Mouse (Mus musculus) cerebellum, postnatal 4 days (tissue): ENCODE measurements around the gene Clstn2.
A peak's percentile ranks its signal among the peaks of the same experiment; 100 is the strongest.

Source experiments
- DNase-seq, 2 experiments: peaks; one replicate each; pipeline ENCODE4 v3.0.0; 2022; ENCODE audit warnings: low spot score in 2 of 2, mixed read lengths in 1 of 2

Gene Clstn2

DNA sequence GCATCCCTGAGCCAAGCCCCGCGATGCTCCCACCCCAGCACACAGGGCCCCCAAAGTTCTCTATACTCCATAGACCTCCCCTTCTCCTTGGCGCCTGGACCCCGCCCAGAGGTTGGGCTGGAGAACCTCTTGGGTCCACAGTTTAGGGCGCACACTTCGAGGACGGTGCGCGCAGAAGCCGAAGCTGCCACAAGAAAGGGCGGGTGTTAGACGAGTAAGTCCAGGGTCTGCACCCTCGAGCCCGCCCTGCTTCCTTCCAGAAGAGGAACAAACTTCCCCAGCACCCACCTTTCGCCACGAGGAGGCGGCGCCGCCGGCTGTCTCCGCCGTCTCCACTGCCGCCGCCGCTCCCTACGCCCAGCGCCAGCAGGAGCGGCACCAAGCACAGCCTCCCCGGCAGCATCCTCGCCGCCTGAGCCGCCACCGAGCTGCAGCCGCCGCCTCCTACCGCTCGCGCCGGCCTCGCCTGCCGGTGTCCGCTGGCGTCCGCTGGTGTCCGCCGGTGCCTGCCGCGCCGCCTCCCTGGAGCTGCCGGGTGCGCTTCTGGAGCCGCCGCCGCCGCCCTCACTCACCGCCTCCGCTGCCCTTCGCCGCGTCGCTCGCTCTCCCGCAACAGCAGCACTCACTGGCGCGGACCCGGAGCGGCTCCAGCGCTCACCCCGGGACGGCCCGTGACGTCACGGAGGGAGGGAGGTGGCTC, at the start of gene Clstn2:
Gene Clstn2 (minus strand): TSS at position 609 of the 700 bp plus-strand sequence.
- DNase-seq = peak; percentile 27 to 55

DNA sequence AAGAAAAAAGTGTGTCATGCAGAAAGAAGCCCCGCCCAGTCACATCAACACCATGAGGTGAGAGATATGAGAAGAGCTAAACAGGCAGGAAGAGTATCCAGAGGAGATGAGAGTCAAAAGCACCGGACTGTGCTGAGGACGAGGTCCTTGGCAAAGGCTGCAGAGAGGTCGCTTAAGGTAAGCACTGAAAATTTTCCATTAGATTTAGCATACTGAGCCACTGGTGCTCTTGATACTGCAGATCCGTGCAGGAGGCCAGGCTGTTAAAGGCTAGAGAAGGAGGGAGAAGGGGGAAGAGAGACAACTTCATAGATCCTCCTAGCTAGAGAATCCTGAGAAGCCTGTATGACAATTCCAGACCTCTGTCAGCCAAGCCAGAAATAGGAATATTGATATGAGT, 34.8 kb upstream of the Clstn2 start:
- no peak for DNase-seq

DNA sequence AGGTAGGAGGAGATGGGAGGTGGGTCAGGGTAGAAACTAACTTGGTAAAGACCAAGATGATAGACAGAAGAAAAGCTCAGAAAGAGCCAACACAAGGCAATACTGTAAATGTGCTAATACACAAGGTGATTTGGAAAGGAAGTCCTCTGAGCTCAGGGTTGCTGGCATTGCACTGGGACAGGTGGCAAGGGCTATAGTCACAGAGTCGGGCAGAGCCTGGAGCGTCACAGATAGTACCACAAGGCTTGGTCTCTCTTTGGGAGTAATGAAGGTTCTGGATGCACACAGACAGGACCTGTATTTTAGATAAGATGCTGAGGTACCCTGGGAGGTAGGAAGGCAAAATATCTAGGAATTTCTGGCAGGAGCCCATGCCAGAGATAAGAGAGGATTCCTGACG, 28.7 kb upstream of the Clstn2 start:
- no peak for DNase-seq

DNA sequence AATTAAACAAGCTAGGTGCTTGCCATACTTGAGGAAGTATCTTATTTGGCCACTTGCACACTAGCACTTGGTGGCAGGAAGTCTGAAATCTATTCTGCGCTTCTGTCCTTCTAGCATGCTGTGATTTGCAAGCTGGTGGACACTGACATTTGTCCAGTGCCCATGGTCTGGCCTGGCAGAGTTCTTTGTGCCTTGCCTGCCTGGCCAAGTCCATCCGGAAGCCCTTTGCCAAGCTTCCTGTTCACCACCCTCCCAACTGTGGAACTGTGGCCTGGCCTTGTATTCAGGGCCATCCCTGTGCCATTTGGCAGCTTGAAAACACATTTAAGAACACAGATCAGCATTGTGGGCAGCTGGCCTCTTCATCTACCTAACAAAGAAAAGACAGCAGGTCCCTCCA, 24.3 kb upstream of the Clstn2 start:
- no peak for DNase-seq

DNA sequence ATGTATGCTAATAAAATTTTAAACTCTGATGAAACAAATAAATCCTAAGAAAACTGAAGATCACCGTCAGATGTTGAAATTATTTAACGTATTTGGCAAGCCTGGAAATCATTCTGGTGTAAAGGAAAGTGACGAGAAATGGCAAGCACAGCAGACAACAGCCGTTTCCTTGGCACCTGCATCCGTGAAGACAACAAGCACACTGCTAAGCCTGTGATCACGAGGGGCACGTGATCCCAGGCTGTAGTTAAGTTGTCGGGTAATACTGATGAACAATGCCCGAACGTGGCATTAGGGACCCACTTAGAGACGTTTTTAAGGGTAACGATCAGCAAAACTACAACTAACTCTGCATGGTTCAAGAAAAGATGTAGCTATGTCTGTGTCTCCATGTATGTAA, 18.4 kb upstream of the Clstn2 start:
- peak in 1 of 2 experiments; percentile 11 for DNase-seq

DNA sequence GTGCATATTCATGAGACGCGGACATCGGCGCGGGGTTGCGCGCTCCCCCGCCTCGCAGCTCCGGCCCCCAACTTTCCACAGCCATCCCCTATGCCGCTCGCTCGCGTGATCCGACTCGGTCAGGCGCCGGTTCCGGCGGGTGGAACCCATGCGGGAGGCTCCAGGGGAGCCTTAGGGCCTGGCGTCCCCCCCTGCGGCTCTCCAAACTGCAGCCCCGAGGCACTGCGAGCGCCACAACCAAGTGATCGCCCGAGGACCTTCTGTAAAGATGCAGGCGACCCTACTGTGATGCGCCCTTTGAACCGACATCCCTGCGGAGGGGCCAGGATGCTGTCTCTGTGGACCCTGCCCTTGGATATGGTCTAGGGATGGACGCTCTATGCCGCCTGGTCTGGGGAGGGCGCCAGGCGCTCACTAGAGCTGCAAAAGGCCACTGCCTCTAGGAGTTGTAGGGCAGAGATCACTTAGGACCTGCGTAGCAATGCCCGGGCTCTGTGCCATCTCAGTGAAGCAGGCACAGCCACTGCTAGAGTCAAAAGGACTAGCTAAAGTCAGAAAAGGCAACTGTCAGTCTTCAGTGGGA, 383 bp upstream of the Clstn2 start:
- DNase-seq = peak; percentile 31 to 37

DNA sequence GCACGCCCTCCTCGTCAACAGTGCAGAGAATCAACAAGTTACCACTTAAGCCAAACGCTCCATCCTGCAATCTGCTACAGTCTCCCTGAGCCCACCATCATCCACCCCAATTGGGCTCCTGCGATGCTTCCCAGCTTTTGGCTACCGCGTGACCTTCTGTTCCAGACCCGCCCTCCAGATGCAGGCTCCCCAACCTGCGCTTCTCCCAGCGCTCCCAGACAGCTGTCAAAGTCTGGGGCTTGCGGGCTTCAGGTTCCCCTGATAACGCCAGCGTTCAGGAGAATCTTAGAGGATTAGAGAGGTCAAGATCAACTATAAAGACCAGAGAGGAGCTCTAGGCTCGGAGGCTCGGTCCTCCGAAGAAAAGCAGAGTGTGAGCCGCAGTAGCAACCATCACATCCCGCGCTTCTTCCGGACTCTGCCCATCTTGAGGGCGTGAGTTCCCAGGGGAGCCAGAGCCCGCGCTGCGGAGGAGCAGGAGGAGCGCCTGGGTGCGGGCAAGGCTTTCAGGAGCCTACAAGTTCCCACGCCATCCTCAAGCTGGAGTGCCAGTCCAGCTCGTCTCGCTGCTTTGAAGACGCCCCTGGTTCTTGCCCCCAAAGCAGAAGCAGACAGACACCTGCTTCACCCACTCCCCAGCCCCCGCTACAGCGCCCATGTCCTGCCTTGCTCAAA, 946 bp downstream of the Clstn2 start:
- no peak for DNase-seq

DNA sequence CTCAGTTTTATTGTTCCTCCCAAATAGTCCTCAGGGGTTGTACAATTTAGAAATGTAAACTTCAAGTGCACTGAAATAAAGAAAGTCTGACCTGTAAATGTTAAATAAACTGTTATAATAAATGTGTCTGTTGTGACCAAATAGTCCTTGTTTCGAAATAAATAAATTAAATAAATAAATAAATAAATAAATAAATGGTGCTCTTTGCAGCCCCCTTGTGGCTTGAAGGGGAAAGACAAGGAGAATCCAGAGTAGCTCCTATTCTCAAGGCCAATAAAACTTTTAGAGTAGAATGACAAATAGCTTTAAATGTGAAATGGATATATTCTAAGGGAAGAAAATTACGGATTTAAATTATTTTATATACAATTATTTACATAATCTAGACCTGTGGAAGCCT, 2.3 kb downstream of the Clstn2 start:
- peak in 1 of 2 experiments; percentile 19 for DNase-seq

DNA sequence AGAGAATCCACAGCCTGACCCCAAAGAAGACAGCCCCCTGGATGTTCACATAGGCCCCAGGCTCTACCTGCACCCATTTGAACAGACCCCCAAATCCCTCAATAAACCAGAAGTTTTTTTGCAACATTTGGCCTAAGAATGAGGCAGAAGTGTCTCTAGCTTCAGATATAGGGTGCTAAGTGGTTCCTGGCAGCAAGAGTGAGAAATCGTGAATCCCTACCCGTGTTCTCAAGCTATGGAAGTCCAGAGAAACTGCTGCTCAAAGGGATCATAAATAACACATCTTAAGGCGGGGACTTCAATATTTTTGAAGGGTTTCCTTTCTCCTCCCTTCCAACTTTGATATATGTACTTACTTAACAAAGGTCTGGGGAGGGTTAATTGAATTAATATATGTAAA, 7.4 kb downstream of the Clstn2 start:
- no peak for DNase-seq

DNA sequence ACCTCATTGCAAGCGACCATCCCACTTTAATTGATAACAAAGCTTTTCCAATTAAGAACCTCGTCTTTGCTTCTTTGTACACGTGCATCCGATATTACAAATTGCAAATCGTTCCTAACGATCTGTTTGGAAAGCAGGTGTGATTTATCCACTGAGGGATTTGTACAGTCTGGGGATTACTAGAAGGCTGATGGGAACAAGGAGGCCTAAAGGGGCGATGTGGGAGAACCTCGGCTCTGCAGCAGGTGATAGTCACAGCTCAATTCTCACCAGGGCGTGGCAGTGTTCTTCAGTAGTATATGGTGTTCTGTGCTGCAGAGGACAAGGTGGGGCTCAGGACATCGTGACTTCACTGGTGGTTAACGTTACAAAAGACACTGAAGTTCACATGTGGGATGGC, 9.9 kb downstream of the Clstn2 start:
- DNase-seq = no peak

DNA sequence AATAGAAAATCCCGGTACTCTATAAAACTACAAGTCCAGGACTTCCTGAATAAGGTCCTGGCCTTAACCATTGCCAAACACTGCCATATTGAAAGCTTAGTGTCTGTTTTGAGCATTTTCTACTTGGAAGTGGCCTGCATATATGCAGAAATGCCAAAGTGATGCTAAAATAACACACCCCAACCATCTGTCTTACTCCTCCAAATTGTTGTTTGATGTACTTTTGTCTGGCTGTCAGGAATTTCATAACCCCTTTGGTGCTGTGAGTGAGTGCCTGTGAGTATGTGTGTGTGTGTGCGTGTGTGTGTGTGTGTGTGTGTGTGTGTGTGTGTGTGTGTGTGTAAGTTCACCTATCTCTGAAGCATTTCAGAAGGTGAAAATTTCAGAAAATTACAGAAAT, 13.1 kb downstream of the Clstn2 start:
- DNase-seq = no peak

DNA sequence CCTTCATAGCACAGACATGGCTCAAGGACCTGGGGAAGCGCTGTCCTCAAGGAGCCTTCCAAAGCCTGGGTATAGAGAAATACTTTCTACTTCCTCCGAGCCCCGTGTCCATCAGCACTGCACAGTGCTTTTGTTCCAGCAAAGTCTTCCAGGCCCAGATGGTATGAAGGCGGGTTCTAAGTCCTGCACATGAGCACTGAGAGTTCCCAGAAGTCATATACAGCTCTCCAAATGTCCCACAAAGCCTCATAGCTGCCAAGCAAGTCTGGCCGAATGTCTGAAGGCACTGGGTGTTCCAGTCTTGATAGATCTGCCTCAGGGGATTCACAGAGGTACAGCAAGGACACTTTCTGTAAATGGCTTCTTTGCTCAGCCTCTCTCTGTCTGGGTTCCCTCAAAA, 14.3 kb downstream of the Clstn2 start:
- DNase-seq = no peak

DNA sequence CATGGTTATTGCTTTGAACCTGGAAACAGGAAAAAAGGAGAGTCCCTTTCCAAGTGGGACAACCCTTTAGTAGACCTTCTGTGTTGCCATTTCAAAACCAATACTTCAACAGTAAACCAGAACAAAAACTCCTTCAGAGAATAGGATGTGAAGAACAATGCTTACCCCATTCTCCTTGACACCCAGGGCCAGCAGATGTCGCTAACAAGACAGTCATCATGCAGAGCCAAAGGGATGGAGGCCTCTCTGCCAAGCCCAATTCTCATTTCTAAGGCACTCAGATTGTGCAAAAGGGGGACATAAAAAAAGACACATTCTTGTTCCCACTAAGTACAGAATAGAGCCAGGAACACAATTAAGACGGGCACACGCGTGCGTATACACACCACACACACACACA, 16.4 kb downstream of the Clstn2 start:
- DNase-seq = no peak

DNA sequence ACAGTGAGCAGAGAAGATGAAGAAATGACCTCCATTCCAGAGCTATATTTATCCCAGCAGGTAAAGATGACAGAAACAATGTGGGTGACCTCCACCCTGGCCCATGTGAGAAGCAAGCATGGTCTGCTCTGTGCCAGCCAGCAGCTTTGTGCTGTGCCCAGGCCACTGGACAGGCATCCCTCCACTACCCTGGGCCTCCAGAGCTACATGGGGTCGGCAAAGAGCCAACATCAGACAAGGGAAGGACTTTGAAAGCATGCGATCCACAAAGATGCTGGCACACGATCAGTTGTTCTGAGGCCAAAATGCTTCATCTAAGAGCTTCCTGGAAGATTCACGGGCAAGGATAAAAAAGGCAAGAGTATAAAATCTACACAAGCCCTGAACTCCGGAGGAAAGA, 36.6 kb downstream of the Clstn2 start:
- DNase-seq = peak; percentile 40 to 69

DNA sequence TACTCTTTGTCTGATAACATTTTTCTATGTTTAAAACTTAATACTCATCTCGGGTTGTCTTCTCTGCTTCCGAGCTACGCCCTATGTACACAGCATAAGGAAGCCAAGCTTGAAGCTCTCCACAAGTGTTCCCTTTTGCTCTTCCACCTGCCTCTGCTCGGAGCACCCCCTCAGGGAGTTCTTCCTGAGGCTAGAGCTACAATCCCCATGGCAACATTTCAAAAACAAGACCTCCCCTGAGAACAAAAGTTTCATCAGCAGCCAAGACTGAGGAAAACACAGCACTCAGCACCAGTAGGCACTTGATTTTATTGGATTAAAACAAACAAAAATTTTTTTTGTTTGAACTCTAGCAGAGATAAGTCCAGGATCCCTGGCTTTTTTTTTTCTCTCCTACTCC, 37.3 kb downstream of the Clstn2 start:
- DNase-seq = no peak

DNA sequence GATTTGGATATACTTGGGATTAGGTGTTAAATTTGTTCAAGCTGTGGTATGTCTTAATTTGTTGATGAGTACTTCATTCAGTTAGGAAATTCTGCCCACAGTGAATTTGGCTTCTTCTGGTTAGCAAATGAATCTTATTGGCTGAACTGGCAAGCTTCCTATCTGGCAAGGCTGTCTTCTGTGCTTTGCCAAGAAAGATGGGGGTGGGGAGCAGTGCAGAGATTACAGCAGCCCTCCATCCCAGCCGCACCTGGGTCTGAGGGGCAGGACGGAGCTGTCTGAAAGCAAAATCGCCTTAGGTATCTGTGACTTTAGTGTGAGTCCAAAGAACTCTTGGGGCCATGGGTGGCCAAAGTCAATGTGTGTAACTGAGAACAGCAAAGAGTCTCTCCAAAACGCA, 40.9 kb downstream of the Clstn2 start:
- DNase-seq = peak in 1 of 2 experiments; percentile 66

DNA sequence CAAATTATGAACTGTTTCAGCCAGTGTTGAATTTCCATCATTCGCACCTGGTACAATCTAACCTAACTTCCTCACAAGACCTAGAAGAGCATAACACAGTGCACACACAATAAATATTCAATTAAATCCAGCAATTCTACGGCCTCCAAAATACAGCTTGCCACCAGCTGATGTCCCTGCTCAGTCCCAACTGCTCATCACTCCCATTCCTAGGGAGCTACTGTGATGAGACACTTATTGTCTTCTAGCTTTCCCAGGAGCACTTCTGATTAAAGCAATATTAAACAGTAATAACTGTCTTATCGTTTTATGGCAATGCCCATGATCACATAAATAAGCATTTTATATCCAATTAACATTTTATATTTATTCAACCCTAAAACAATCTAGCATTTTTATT, 55.6 kb downstream of the Clstn2 start:
- DNase-seq = no peak

DNA sequence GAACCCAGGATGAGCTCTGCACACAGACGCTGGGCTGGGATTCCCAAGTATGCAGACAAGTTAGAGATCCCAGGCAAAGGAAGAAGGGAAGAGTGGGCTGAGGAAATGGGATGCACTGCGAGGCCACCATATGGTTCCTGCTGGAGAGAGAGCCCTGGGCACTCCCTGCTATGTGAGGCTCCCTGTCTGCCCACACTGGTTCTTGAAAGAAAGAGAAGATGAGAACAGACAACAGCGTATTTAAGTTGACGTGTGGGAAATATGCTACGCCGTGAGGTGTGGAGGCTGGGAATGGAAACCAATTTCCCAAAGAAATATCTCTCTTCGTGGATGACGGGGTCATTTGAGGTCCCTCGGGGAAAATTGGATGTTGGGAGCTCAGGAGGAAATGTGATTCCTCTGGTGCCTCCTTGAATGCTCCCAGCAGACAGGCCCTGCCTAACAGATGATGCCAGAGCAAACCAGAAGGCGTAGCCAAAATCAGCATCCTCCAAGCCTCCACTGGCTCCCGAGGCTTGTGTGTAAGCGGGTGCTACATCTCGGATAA, 58.1 kb downstream of the Clstn2 start:
- DNase-seq = no peak

DNA sequence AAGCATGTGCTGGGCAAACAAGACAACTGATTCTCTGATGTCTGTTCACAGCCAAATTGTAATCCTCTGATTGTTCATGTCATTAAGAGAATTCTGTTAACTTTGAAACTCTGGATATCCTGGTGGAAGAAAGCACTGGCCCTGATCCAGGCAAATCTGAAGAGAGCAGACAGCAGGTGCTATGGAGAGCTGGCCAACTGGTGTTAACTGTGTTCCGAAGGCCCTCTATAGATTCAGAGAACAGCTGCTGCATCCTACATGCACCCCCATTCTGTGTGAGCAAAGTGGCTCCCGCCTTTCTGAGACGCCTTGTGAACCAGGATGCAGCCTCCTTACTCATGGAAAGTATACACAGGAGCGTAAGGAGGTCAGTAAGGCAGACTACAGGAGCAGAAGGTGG, 66.3 kb downstream of the Clstn2 start:
- peak in 1 of 2 experiments; percentile 35 for DNase-seq

DNA sequence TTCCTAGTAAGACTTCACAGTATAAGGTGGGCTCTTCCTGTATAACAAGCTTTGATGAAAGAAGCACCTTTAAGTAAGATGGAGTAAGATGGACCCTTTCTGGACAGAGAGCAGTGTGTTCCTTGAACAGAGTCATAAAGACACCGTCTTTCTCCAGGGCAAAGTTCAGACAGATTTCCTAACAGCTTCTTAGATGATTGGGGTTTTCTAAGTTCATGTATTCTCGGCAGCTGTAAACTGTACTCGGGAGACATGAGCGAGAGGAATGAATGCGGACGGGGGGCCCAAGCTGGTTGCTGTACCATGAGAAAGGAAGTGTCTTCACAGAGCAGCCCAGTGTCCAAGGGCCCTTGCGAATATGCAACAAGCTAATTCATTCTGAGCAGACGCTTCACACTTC, 75.5 kb downstream of the Clstn2 start:
- no peak for DNase-seq

DNA sequence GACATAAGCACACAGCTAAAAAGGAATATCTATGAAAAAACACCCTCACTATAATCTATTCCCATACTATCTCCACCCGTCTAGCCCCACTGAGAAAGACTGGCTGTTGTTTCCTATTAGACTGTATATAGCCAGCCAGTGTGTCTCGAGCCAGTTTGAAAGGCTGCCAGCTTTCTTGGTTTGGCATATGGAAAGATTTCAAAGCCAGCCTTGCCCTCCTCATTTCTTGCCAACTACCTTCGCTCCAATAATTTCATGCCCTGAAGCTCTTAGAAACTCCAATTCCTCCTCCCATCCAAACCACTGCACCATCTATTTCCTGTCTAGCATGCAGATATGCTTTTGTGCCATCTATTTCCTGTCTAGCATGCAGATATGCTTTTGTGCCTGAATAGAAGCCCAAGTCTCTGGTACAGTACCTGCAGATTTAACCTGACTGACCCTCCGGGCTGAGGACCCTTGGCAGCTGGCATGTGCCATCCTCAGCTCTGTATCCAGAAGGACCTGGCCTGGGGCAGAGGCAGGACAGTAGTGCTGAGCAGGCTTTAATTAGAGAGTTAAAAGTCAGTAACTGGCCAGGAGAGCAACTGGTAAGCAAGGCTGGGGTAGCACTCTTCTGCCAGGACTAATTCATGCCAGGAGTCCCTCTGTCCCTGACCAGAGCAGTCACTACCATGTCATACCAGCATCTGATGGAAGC, 76.4 kb downstream of the Clstn2 start:
- peak in 1 of 2 experiments; percentile 65 for DNase-seq

DNA sequence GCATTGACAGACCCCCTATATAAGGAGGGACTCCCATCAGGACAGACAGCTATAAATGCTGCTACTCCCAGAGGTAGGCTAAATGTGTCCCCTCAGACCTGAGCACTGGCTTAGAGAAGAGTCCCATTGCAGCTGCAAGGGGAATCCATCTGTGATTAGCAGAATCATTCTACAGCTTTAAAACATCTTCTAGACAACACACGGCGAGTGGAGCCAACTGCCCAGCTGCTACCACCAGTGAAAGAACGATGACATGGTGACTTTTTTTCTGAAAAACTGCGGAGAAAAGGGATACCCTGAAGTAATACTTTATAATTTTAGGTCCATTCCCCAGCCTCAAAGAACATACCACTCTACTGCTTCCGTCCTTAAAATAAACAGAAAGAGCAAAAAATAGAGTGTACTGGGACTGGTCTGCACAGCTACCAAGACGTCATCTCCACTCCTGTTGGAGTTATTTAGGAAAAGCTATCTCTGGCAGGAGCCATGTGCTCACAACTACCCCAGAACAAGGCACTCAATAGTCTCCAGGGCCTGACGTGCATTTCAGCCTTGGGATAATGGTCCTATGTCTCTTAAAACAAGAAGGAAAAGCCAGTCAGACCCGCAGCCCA, 79.1 kb downstream of the Clstn2 start:
- no peak for DNase-seq
